8 mouse cellular contexts compared by ENCODE assay signal in genomic region chr1:39902704-39903151, GRCm38 (mm10). TPM values are rescaled to one million over a fixed set of nuclear protein-coding genes. Genes with fewer than 3 reads are reported as not detected.
DNase-seq lines count a peak whose midpoint lies in the region; ATAC-seq lines count a peak whose summit lies in the region.

No protein-coding gene starts in this region.

- H3K4me3 ChIP-seq in hindbrain, embryonic 16.5 days (ENCODE audit: low read length): peak overlapping the region; percentile 78
- H3K4me3 ChIP-seq in lung, embryonic 15.5 days: peak overlapping the region; percentile 81

- H3K27me3 ChIP-seq in hindbrain, embryonic 16.5 days (replicated peaks; ENCODE audit: control insufficient read depth, insufficient read depth, low read length): no peaks in the 10 kb centered on the region
- no peaks in the 10 kb centered on the region for H3K27me3 ChIP-seq in lung, embryonic 15.5 days

- no peak for ATAC-seq in hindbrain, embryonic 16.5 days
- no peak for ATAC-seq in lung, embryonic 15.5 days (ENCODE audit: borderline replicate concordance, extremely low read depth, low FRiP score, low TSS enrichment)
- no peak for ATAC-seq in granulocyte monocyte progenitor cell, adult 5-6 weeks (replicated peaks; ENCODE audit: poor library complexity, severe bottlenecking)

- peak overlapping the region; percentile 98 for H3K9ac ChIP-seq in hindbrain, embryonic 16.5 days (ENCODE audit: low read depth, low read length)
- peak overlapping the region; percentile 99 for H3K9ac ChIP-seq in lung, embryonic 15.5 days

- H3K36me3 ChIP-seq in hindbrain, embryonic 16.5 days (ENCODE audit: control insufficient read depth, insufficient read depth, low read length): no peaks in the 10 kb centered on the region
- peaks cover 10% of the 10 kb centered on the region for H3K36me3 ChIP-seq in lung, embryonic 15.5 days

- WGBS in hindbrain, embryonic 16.5 days: 2% methylated on average over 3 of the region's 3 CpGs
- 0% methylated on average over 3 of the region's 3 CpGs for WGBS in lung, embryonic 15.5 days

- H3K27ac ChIP-seq in hindbrain, embryonic 16.5 days (ENCODE audit: low read depth, low read length): peak overlapping the region; percentile 99
- H3K27ac ChIP-seq in lung, embryonic 15.5 days: peak overlapping the region; percentile 96

- H3K4me1 ChIP-seq in hindbrain, embryonic 16.5 days (ENCODE audit: control insufficient read depth, insufficient read depth, low read depth, low read length): peaks cover 49% of the 10 kb centered on the region
- H3K4me1 ChIP-seq in lung, embryonic 15.5 days: peaks cover 54% of the 10 kb centered on the region

- peak overlapping the region; percentile 93 for H3K4me2 ChIP-seq in hindbrain, embryonic 16.5 days (ENCODE audit: low read length)
- peak overlapping the region; percentile 60 for H3K4me2 ChIP-seq in lung, embryonic 15.5 days

- no peaks in the 10 kb centered on the region for H3K9me3 ChIP-seq in hindbrain, embryonic 16.5 days (ENCODE audit: control insufficient read depth, low read length)
- H3K9me3 ChIP-seq in lung, embryonic 15.5 days: no peaks in the 10 kb centered on the region

- DNase-seq in 3134 (ENCODE audit: extremely low read depth, insufficient read length, low spot score) (peak; percentile 62), A20 (ENCODE audit: low read depth, low spot score) (peak; percentile 63)
- DNase-seq in cerebellum, postnatal 25 days: peak; percentile 57 to 63
- DNase-seq in gastrocnemius, postnatal 10 days: peak; percentile 44
- peak; percentile 48 for DNase-seq in right cerebral cortex, postnatal 25 days

RNA-seq across cellular contexts. Expression of gene Map4k4, which starts 2.0 kb away (rescaled TPM):
- total RNA-seq in gastrocnemius, postnatal 10 days (2021): 100 to 1,000 TPM in 1 of 2 experiments, 10 to 100 TPM in 1; 87.8 to 121 TPM
- polyA plus RNA-seq in hindbrain, embryonic 16.5 days (2015; fragmentation: Nextera tagmentation; extraction: Ambion mirVana): 21.7 and 22.1 TPM in 2 replicates
- 30.9 and 39.5 TPM in 2 replicates for polyA plus RNA-seq in lung, embryonic 15.5 days (2015; fragmentation: Nextera tagmentation; extraction: Ambion mirVana)
- total RNA-seq in granulocyte monocyte progenitor cell, adult 5-6 weeks (2014; fragmentation: Nextera tagmentation): 24.6 and 38.5 TPM in 2 replicates
- total RNA-seq in granulocyte monocyte progenitor cell, adult 5-6 weeks (2017): 58.2 and 64.7 TPM in 2 replicates
